Mouse (Mus musculus): Measurements from ENCODE around the gene Napepld.
A peak's percentile ranks its signal among the peaks of the same experiment; 100 is the strongest.
"Not testable (repeated sequence)": the region's sequence is repeated elsewhere in the genome, so short reads cannot be mapped to it uniquely, and the experiment has no call there.

Napepld gene

GRCm38 (mm10) chr5:21701351-21702008 is at the start of gene Napepld:
Napepld (minus strand) TSS chr5:21701396.
- DNase-seq (ENCODE audit: low spot score), result peak; percentile 100

DNA sequence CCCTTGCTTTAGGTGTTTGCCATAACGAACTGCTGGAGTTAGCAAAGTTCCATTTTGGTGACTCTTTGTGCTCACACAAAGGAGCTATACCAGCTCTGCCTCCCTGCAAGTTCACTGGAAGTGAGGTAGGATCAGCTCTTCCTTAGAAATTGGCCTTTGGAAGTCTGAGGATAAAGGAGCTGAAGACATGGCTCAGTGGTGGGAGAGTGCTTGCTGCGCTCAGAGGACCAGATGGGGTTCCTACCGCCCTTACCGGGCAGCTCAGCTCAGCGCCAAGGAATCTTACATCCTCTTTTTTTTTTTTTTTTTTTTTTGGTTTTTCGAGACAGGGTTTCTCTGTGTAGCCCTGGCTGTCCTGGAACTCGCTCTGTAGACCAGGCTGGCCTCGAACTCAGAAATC is 44.8 kb upstream of the Napepld start:
- no peak for DNase-seq (ENCODE audit: low spot score)

GRCm38 (mm10) chr5:21744651-21745050 is 43.5 kb upstream of the Napepld start:
- DNase-seq (ENCODE audit: low spot score), result no peak

DNA sequence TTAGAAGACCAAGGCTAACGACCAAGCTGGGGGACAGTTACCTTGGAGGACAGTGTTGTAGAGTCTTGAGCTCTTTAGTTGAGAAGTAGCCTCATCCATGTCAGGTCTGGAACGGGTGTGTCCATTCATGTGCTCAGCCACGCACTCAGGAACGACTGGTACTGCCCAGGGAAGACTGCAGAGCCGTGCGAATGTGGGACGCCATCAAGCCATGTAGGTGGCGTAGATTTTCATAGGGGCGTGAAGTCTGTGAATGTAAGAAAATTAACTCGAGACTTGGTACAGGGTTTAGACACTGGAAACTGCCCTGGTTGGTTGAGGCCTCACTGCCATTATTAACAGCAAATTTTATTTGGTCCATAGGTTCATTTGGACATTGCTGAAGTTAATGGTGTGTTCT is 42.4 kb upstream of the Napepld start:
- no peak for DNase-seq (ENCODE audit: low spot score)

- DNase-seq (ENCODE audit: low spot score), result no peak
These were observed 38.7 kb upstream of the Napepld start for GRCm38 (mm10) chr5:21739881-21740280.

DNA sequence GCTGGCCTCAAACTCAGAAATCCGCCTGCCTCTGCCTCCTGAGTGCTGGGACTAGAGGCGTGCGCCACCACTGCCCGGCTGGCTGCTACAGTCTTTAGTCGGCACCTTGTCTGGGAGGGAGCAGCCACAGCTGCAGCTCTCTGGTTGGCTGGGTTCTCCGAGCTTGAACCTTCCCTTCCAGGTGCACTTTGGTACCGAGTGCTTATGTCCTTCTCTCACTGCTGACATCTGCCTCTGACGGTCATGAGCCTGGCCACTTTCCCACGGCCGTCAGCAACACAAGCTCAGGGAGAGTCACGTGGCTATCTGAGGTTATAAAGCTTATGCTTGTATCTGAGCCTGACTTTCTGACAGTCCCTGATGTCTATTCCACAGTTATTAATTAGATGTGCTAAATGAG is 37.9 kb upstream of the Napepld start:
- DNase-seq (ENCODE audit: low spot score), result no peak

DNA sequence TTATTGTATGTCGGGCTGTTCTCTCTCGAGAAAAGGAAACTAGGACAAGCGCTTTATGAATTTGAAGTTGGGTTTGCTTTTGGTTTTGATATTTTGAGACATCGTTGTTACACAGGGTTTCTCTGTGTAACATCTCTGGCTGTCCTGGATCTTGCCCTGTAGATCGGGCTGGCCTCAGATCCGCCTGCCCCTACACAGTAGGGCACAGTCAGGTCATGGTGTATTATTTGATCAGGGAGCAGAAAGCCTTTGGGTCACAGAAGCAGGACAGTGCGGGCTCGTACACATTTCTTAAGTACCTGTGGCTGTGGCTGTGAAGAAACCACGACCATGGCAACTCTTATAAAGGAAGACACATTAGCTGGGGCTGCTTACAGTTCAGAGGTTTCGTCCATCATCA is 36.4 kb upstream of the Napepld start:
- DNase-seq (ENCODE audit: low spot score), result no peak

- DNase-seq (ENCODE audit: low spot score), result peak; percentile 82
These were observed 35.9 kb upstream of the Napepld start, which contains the start of gene Pmpcb for GRCm38 (mm10) chr5:21736956-21737585. Pmpcb (plus strand) TSS chr5:21737141.

GRCm38 (mm10) chr5:21736046-21736445 is 34.9 kb upstream of the Napepld start:
- no peak for DNase-seq (ENCODE audit: low spot score)

DNA sequence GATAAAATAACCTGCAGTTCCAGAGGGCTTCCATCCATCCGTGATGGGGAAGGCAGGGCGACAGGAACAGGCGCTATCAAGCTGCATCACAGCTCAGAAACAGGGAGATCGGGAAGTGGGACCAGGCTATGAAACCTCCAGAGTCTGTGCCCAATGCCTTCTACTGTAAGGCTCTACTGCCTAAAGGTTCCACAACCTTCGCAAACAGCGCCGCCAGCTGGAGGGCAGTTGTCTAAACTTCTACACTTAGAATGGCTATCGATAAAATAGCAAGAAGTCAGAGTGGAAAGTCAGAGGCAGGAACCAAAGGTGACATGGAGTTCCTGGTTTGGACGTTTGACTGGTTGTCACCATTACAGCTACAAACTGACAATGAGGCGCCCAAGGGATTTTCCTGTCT is 34.4 kb upstream of the Napepld start:
- DNase-seq (ENCODE audit: low spot score), result peak; percentile 58

- no peak for DNase-seq (ENCODE audit: low spot score)
These were observed 33.9 kb upstream of the Napepld start for GRCm38 (mm10) chr5:21735100-21735499.

DNA sequence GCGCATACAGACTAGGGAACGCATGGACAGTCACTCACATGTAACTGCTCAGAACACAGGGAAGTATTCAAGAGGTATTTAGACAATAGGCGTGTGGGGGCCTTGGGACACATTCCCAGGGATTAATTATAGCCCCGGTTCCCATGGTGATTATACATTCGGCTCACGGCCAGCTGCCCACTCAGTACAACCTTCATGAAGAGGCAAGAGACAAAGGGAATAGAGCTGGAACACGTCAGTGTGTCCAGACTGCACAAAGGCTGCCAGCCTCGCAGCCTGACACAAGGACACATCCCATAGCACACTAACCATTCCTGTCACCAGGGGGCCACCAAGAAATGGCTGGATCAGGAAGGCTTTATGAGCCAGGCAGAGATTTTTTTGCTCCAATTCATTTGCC is 31.7 kb upstream of the Napepld start:
- DNase-seq (ENCODE audit: low spot score), result peak; percentile 39

GRCm38 (mm10) chr5:21732177-21732911 is 31.1 kb upstream of the Napepld start:
- no peak for DNase-seq (ENCODE audit: low spot score)

DNA sequence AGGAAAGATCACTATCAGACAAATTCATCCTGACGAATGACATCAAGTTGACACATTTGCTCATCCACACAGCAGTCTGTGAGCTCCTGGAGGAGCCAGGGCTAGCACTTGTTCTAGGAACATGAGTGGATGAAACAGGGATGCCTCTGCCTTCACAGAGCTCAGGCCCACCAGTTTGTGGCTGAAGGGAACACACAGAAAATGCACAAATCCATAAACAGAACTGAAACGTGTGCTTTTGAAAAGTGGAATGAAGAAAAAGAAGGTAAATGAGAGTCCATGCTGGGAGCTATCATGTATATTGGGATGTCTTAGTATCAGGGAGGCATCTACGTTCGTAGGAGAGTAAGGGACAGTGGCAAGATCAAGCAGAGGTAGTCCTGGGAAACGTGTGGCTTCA is 27.9 kb upstream of the Napepld start:
- DNase-seq (ENCODE audit: low spot score), result no peak

GRCm38 (mm10) chr5:21724872-21725271 is 23.7 kb upstream of the Napepld start:
- no peak for DNase-seq (ENCODE audit: low spot score)

- no peak for DNase-seq (ENCODE audit: low spot score)
These were observed 23.2 kb upstream of the Napepld start for GRCm38 (mm10) chr5:21724427-21724826.

GRCm38 (mm10) chr5:21719209-21719608 is 18.0 kb upstream of the Napepld start:
- no peak for DNase-seq (ENCODE audit: low spot score)

DNA sequence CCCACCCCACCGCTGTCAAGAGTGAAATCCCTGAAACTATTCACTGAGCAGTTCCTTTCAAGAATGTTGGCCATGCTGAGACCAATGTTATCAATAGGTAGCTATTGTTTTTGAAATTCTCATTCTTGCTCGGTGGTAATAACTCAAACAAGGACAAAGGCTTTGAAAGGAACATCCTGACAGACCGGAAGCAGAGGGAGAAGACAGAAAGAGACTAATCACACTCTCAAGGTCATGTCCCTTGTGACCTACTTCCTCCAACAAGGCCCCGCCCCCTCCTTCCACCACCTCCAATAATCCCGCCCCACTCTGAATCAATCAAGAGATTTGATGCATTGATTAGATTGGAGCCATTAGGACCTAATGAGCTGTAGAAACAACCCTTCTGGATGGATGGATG is 17.4 kb upstream of the Napepld start:
- no peak for DNase-seq (ENCODE audit: low spot score)

GRCm38 (mm10) chr5:21717165-21717715 is 16.0 kb upstream of the Napepld start:
- DNase-seq (ENCODE audit: low spot score), result no peak

- no peak for DNase-seq (ENCODE audit: low spot score)
These were observed 13.3 kb upstream of the Napepld start for GRCm38 (mm10) chr5:21714447-21714846.

- DNase-seq (ENCODE audit: low spot score), result no peak
These were observed 11.0 kb upstream of the Napepld start for GRCm38 (mm10) chr5:21712127-21712715.

GRCm38 (mm10) chr5:21708011-21708410 is 6.8 kb upstream of the Napepld start:
- DNase-seq (ENCODE audit: low spot score), result not testable (repeated sequence)
